Mouse (Mus musculus): ENCODE results near the gene Dgkh.
"Not testable (repeated sequence)": the region's sequence is repeated elsewhere in the genome, so short reads cannot be mapped to it uniquely, and the experiment has no call there.

Gene Dgkh

DNA sequence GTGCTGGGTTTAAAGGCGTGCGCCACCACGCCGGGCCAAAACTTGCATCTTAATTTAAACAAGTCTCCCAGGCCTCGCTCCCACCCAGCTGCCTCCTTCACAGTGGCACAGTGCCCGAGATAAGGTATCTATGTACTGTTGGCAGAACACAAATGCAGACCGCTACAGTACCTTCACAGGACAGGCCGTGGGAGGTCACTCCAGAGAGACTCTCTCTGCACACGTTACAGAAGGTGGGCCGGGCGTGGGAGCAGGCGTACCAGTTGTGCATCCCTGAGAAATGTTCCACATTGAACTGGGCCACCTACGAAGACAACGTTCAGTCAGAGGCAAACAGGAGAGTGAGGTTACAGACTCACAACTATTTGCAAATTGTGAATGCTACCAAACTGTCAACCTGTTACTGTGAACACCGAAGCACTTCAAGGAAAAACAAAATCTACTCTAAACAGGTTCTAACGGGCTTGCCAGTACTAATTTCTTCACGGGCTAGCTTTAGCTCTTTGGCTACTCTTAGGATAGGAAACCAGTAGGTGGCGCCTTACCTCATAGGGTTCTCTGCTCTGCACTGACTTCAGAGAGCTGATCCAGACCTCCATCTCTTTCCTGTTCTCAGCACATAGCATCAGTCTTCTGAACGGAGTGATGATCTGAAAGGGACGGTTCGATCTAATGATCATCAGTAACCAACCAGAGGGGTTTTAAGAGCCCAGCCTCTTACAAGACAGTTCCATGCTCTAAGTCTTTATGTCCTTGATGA lies 104.9 kb downstream of the Dgkh start:
- no peak for DNase-seq (ENCODE audit: low spot score)

- no peak for DNase-seq (ENCODE audit: low spot score)
Measured at GRCm38 (mm10) chr14:78618883-78619295, 113.7 kb downstream of the Dgkh start.

- no peak for DNase-seq (ENCODE audit: low spot score)
Measured at GRCm38 (mm10) chr14:78613569-78613968, 119.0 kb downstream of the Dgkh start.

DNA sequence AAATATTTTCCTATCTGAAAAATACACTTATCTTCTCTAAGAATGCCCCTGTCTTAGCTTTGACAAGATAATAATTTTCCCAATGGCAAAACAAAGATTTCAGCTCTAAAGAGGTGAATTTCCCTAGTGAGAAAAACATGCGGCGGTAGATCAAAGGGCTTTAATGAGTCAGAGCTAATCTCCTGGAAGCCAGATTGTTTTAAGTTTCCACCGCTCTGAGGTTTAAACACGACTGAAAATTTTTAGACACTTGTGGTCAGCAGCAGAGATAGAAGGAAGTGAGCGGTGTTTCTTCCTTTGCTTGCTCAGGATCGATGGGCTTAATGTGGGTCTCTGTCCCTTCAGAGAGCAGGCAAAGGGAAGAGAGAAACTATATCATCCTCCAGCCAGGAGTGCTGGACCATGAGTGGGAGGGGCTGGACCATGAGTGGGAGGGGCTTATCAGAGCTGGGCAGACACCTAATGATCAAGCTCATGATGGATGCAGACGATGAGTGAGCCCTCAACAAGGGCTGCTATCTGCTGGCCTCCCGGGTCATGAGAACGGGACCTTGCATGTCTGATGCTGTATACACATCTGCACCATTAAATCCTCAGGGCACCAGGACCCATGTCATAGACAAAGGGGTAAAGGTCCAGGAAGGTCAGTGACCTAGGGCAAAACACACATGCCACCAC lies 120.3 kb downstream of the Dgkh start:
- DNase-seq (ENCODE audit: low spot score) = no peak

DNA sequence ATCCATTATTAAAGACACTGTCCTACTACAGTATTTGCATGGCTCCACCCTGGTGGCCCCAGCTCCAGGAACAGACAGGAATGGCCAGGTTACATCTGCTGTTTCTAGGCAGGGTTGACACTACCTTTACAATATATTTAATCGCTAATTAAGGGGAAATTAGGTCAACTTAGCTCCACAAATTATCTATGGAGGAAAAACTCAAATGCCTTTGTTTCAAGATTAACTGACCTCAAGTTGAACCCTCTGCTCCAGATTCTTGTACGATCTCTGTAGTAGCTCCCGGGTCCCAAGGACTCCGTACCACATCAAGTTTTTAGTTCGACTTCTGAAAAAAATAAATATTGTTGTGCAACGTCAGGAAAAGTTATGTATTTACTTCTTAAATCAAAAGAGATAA lies 137.7 kb downstream of the Dgkh start:
- DNase-seq (ENCODE audit: low spot score) = no peak

GRCm38 (mm10) chr14:78592965-78593364 lies 139.6 kb downstream of the Dgkh start:
- no peak for DNase-seq (ENCODE audit: low spot score)

DNA sequence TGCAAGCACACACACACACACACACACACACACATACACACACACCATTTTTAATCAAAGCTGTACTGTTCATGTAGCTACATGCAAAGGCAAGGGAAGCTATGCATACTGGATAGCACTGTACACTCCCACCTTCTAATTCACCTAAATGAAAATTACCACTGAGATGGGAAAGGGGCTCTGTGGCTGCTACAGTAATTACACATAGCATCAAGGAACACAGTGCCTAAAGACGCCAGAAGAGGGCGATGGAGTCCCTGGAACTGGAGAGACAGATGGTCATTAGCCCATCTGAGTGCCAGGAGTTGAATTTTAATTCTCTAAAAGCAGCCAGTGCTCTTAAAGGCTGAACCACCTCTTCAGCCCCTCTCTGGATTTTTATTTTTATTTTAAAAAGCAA lies 142.2 kb downstream of the Dgkh start:
- DNase-seq (ENCODE audit: low spot score) = peak; percentile 33

GRCm38 (mm10) chr14:78584222-78584621 lies 148.4 kb downstream of the Dgkh start:
- no peak for DNase-seq (ENCODE audit: low spot score)

DNA sequence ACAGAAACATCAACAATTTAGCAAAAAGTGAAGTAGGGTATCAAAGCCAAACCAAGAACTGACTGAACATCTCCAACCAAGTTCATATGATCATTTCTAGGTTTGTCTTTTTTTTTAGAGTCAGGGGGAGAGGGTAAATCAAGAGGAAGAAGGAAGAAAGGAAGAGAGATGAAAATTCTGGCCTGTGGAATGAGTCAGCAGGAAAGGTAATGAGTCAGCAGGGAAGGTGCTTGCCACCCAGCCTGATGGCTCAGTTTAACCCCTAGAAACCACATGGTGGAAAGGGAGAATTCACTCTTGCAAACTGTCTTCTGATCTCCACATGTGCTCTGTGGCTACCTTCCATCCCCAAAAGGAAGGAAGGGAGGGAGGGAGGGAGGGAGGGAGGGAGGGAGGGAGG lies 149.4 kb downstream of the Dgkh start:
- no peak for DNase-seq (ENCODE audit: low spot score)

DNA sequence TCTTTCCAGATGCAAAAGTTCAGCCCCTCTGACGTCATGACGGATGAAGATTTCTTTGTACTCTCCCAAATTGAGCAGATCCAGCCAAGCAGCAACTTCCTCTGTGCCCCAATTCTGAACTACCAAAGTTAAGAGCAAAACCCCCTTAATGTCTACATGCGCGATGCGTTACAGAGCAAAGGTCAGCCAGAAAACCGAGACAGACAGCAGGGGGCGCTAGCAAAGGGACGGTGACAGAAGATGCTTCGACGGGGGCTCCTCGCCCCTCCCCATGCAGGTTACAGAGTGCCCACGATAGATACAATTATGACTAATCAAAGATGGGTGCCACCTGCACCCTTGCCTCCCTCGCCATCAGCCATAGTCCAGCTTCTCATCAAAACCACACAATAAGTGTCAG lies 156.7 kb downstream of the Dgkh start:
- DNase-seq (ENCODE audit: low spot score) = no peak

DNA sequence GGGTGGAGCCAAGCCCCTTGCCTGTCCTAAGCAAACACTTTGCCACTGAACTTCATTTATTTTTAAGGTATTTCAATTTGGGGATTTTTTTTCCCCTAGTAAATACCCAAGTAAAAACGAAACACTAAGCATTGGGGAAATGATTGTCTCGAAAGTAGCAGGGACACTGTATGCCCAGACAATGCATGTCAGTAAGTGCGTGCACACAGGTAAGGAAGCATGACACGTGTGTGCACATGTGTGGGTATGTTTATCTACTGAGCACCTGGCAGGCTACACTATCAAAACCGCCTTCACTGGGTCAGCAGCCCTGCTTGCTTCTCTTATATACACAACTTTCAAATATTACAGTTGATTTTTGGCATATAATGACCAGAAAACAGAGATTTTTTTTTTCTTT lies 164.2 kb downstream of the Dgkh start:
- DNase-seq (ENCODE audit: low spot score) = no peak

GRCm38 (mm10) chr14:78566431-78566830 lies 166.1 kb downstream of the Dgkh start:
- no peak for DNase-seq (ENCODE audit: low spot score)

DNA sequence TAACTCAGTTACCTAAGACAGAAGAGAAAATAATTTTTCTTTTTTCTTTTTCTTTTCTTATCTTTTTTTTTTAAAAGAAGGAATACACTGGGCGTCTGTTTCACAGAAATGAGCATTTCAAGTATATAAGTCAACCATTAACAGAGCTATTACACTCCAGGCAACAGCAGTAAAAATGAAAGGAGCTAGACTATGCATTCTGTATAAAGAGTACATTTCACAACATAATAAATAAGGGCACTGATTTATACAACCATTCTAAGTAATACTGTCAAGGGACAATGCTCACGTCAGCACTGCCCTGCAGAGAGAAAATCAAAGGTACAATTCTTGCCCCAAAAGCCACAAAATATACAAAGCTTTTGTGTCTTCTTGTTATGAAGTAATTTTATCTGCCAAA lies 168.3 kb downstream of the Dgkh start:
- no peak for DNase-seq (ENCODE audit: low spot score)

DNA sequence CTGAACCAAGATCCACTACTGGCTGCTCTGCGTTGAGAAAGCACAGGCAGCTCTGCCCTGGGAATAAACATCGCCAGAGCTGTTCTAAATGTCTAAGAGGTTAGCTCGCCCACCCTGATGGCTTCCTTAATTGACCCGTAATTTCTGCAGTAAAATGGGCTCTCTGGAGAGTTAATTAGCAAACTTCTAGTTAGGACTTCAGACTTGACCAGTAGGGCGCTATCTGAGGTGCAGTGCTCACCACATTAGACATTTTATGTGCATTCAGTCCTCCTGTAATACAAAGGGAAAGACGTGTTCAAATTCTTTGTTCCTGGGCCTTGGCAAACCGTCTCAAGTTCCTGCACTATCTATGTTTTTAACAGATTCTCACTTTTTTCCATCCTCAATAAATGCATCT lies 169.4 kb downstream of the Dgkh start:
- no peak for DNase-seq (ENCODE audit: low spot score)

- no peak for DNase-seq (ENCODE audit: low spot score)
Measured at GRCm38 (mm10) chr14:78562121-78562520, 170.5 kb downstream of the Dgkh start.

DNA sequence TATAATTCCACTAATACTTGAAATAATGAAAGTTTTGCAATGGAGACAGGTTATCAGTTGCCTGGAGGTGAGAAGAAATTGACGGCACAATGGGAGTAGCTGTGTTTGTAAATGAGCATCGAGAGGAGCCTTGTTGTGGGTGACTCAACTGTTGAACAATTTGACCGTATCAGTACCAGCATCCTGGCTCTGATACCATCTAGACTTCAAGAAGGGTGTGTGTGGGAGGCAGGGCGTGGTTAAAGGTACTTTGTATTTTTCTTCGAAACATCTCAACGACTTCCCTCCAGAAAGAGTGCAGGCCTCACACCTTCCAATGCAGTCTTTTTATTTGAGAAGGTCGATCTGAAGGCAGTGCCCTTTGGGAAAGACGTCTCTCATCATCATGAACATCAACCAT lies 173.5 kb downstream of the Dgkh start:
- DNase-seq (ENCODE audit: low spot score) = no peak

DNA sequence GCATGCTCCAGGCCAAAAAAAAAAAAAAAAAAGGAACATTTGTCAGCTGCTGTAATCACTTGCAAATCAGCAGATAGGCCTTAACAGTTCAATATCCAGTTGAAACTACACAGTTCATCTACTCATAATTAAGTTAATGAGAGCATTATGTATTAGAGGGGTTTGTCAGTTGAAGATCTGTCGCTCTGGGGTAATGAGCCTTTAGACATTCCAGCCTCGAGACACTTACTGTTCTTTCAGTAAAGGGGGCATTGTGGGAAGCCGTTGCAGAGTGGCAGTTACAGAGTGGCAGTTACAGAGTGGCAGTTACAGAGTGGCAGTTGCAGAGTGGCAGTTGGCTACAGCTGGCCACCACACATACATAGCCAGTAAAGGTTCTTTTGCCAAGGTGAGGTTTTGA lies 177.7 kb downstream of the Dgkh start:
- not testable (repeated sequence) for DNase-seq (ENCODE audit: low spot score)

DNA sequence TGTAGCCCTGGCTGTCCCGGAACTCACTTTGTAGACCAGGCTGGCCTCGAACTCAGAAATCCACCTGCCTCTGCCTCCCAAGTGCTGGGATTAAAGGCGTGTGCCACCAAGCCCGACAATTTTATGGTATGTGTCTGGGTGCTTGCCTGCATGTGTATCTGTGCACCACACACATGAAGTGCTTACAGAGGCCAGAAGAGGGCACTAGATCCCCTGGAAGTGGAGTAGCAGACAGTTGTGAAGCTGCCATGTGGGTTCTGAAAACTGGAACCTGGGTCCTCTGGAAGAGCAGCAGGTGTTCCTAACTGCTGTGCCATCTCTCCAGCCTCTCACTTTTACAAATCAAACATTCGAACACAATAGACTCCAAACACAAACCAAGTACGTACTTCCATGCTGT lies 178.9 kb downstream of the Dgkh start:
- no peak for DNase-seq (ENCODE audit: low spot score)

DNA sequence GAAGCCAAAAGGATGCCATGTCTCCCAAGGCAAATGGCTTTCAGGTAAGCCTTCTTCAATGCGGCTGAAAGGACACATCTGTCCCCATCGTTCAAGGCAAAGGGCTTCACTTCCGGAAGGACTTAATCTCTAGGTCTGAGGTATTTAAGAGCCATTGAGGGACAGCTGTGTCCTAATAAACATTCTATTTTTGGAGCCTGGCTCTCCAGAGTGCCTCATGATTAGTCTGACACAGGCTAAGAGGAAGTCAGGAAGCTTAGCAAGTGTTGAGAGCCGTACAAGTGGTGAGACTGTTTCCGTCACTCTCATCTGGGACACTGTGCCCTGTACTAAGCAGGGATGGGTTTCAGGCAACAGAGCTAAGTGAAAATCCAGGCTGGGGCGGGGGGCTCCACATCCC lies 183.8 kb downstream of the Dgkh start:
- no peak for DNase-seq (ENCODE audit: low spot score)

- DNase-seq (ENCODE audit: low spot score) = no peak
Measured at GRCm38 (mm10) chr14:78541319-78541718, 191.3 kb downstream of the Dgkh start.

- no peak for DNase-seq (ENCODE audit: low spot score)
Measured at GRCm38 (mm10) chr14:78539821-78540220, 192.8 kb downstream of the Dgkh start.

DNA sequence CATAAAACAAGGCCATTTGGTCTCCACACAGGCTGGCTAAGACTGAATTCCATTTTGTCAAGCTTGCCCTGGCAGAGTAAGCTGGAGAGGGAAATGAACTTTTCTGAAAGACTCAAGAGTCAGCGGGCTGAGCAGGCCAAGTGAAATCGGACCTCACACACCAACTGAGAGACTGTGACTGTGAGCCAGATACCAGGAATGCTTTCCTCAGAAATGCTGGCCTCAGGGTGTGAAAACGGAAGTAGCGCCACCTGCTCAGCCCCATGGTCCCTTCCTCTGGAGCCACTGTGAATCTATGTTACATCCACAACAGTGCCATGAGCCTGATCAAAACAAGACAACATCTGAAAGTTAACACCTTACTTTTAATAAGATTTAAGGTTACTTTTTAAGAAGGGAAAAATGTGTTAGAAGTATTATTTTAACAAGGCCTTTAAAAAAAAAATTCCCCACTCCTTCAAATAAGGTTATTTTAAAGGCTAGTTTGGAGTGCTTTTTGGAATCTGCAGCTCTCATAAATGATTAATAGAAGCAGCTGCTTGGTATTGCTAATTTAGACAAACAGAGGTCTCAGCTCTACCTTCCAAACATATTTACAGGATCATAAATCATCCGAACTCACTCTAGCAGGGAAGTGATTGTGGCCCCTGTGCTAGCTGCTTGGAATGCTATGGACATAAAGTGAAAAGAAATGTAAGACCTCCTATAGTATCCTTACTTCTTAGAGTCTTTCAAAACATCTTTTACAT lies 193.8 kb downstream of the Dgkh start:
- DNase-seq (ENCODE audit: low spot score) = no peak

DNA sequence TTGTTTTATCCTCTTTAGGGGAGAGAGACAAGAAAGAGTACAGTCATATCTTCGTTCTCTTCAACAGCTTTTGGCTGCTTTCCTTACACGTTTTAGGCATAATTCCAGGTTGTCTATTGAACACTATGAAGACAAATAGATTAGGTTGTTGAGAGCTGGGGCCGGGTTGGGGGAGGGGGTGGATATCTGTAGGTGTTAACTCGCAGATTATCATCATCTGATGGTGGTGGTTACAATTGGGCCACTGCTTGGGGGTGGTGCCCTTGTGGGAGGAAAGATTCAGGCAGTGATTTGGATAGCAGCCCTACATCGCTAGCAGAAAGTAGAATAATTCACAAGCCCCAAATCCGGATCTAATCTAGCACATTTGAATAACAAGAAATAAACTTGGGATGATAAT lies 195.0 kb downstream of the Dgkh start:
- DNase-seq (ENCODE audit: low spot score) = no peak
